Mouse (Mus musculus) embryo, embryonic 11 days (tissue): Measurements from ENCODE around the gene Asb4.
"Not testable (repeated sequence)": the region's sequence is repeated elsewhere in the genome, so short reads cannot be mapped to it uniquely, and the experiment has no call there.

Source experiments
- DNase-seq: peaks from one replicate; pipeline ENCODE4 v3.0.0-alpha.2; 2015

Asb4 gene

DNA sequence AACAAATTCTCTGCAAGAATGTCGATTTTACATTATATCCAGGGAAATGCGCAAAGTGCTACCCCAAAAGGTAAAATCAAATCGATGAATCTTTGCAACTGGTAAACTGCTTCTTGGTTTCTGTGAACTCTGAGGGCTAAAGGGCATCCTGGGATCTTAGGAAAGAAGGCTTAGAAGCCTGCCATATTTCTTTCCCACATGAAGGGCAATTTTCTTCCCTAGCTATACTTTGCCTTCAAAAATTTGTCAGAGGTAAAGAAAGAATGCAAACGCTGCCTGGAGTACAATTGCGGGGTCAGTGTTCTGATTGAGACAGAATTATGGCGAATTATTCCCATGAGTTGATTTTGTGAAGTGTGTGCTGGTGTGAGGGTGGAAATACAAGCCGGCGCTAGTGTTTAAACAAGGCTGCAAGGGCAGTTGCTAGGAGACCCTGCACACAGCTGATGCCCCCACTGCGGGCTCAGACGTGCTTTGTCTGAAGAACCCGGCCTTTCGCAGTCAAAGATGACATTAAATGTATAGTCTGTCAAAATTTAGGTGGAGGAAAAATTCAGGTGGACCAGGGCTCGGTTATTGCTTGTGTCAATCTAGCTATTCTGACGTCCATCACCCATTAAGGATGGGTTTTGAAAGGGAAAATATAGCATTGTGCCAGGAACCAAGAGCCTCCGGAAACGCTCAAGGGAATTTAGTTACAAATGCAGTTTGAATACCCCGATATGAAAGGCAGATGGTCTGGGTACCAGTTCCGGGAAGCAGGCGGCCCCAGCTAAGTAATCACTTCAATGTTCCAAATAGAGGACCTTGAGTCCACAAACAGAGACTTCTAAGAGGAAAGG lies at the start of gene Asb4:
TSS of gene Asb4 (plus strand) at position 51 of the 842 bp plus-strand sequence.
- DNase-seq, result peak; percentile 83

DNA sequence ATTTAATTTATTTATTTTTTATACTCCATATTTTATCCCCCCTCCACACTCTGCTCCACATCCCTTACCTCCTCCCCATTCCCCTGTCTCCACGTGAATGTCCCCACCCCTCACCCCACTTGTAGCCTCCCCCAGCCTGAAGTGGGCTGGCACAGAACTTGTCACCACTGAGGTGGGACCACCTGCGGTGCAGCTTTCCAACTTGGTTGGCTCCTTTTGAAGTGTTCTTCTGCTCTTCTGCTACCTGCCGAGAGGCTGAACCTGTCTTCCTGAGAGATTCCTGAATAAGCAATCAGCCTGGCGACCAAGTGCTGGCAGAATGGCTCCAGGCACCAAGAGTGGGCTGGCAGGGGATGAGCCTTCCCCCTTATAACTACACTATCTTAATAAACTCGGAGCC lies 49.2 kb upstream of the Asb4 start:
- DNase-seq, result no peak

DNA sequence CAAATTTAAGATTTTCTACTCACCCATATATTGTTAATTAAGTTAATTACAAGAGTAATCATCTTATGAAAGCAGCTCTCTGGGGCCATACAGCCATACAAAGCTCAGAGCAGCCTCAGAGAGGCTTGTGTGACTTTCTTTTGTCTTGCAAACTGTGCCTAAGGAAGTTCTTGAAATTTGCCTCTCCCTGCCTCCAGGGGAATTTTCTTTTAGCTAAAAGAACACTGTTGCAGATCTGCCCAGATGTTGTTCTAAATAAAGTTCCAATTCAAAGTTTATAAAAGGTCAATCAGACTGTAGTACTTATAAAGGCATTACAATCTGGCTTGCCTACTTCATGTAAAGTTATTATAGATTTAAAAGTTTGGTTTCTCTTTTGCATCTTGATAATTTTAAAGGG lies 47.2 kb upstream of the Asb4 start:
- DNase-seq, result not testable (repeated sequence)

DNA sequence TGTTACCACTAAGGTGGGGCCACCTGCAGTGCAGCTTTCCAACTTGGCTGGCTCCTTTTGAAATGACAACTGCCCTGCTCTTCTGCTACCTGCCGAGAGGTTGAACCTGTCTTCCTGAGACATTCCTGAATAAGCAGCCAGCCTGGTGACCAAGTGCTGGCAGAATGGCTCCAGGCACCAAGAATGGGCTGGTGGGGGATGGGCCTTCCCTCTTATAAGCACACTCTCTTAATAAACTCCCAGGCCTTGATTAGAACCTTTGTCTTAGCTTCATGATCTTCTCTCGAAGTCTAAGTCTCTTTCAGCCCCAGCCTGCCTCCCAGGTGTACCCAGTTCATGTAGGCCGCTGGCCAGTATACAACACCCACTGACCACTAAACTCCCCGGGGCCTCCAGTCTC lies 44.4 kb upstream of the Asb4 start:
- DNase-seq, result not testable (repeated sequence)

DNA sequence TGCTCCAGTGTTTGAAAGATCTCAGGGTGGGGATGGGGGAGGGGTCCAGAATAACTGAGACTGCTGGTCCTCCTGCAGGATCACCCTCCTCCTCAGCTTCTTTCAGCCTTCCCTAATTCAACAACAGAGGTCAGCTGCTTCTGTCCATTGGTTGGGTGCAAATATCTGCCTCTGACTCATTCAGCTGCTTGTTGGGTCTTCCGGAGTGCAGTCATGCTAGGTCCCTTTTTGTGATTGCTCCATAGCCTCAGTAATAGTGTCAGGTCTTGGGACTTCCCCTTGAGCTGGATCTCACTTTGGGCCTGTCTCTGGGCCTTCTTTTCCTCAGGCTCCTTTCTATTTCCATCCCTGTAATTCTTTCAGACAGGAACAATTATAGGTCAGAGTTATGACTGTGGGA lies 43.9 kb upstream of the Asb4 start:
- not testable (repeated sequence) for DNase-seq

DNA sequence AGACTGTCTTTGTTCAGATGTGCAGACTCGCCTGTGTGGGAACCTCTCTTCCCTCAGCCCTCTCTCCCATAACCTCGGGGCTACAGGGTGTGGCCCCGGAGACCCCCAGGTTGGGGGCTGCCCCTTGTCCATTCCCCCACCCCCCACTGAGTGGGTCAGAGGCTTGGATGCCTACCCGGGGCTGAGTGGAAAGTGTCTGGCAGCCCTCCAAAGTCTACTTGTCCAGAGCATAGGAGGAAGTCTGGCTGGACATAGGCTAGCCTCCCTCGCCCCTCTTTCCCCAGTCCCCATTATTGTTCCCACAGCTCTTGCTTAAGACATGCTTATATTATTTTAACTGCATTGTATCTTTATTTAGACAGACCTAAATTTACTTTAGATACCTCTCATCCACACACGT lies 38.9 kb upstream of the Asb4 start:
- no peak for DNase-seq

DNA sequence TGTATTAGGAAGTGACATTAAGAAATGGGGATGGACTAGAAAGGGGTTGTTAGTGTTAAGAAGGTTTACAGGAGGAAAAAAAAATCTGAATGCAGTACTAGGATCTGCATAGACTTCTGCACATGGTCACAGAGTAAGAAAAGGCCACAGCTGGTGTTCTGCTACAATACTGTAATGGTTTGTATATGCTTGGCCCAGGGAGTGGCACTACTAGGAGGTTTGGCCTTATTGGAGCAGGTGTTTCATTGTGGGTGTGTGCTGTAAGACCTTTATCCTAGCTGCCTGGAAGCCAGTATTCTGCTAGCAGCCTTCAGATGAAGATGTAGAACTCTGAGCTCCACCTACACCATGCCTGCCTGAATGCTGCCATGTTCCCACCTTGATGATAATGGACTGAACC lies 25.3 kb upstream of the Asb4 start:
- DNase-seq, result no peak

DNA sequence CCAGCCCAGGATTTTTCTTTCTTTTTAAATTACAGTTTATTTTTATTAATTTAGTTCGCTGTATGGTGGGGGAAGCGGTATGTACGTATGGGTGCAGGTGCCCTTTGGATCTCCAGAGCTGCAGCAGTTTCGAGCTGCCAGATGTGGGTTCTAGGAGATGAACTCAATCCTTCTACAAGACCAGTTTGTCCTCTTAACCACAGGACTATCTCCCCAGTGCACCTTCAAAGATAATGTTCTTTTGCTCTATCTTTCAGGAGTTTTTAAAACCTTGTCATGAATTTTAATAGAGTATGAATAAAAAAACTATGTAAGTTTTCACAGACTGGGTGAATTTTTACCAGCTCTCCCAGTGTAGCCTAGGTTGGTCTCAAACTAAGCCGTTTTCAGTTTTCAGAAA lies 22.8 kb upstream of the Asb4 start:
- DNase-seq, result no peak

DNA sequence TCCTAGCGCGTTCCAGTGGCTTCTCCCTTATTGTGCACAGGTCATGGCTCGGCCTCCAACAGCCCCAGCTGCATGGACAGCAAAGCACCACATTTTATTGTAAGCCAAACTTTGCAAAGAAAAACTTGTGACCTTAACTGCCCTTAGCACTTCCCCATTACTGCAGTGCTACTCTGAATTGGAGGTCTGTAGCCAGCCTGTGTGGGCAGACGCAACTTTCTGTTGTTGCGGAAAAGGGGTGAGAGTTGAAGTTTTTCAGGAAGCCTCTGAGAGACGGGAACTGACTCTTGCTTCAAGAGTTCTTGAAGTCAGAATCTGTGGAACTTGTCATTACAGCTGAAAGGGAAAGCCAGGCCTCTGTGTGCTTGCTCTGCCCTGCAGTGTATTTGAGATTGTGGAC lies 21.2 kb upstream of the Asb4 start:
- DNase-seq, result no peak

DNA sequence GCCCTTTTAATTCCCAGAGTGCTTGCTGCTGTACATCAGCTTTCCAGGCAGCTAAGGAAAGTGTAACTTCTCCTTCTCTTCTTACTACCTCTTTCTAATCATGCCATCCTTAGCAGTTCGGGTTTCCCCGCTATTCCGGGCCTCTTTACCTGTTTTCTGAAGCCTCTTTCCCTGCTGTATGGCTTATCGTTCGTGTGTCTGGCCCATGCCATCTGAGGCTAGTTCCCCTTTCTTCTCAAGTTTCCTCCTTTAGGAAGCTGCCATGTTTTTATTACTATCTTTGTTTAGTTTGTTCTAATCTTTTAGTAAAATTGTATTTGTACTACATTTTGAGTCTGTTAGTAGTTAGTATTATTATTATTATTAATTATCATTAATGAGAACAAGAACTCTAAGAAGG lies 17.3 kb upstream of the Asb4 start:
- DNase-seq, result no peak

DNA sequence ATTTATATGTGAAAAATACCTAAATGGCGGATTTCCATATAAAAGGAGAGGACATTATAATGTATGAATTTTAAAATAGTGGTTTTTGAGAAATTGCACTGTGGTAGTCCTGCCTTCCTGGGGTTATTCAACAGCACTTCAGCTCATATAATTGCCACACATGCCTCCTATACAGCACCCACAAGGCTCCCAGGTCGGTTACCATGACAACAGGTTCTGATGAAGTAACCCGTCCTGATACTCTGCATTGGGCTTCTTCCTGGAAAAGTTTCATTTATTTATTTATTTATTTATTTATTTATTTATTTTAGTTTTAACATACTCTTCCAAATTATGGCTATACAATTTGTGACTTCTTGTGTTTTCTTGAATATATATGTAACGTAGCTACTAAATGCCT lies 6.3 kb upstream of the Asb4 start:
- no peak for DNase-seq

DNA sequence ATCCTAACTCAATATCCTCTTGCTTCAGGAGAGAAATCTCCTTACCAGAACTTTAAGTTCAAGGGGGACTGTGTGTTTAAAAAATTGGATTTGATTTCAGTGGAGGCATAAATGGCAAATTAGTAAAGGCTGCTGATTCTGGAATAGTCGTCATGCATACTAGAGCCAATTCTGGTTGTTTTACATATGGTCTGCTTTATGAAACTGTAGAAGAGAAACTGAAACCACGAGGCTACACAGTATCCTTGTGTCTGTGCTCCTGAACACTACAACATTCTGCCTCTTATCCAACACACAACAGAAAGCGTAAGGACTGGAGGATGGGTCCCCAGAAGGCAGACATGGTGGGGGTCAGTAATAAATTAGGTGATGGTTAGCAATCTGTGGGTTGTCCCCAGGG lies 4.1 kb upstream of the Asb4 start:
- DNase-seq, result no peak

DNA sequence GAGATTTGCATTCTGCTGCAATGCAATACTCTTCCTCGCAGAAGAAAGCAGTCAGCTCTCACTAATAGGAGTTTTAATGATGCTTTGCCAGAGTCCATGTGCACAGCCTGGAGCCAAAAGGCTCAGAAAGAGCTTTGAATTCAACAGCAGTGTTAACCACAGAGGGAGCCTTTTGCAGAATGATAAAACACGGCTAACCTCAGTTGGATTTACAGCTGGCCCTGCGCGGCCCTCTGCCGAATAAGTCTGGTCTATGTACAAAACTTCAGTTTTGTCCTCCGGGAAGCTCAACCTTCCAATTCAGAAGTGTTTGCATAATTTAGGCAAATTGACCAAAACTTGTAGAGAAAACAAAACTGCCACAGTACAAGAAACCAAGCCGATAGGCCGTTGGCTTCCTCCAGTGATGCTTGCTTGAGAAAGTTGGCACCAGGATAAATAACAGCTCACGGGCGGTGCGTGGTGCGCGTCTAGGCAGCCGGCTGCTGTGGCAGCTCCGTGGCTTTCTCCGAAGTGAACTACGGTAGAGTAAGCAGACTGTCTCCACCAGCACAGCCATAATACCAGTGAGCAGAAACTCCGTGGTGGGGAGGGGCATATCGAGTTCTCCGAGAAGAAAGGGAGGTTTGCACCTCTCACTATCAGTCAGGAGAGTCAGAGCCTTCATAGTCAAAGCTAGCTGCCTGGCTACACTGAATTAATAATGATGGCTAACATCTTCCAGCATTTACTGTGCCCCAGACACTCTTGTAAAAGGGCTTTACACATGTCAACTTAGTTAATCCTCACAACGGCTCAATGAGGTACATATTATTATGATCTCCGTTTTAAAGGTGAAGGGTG lies 3.2 kb upstream of the Asb4 start:
- peak; percentile 70 for DNase-seq

DNA sequence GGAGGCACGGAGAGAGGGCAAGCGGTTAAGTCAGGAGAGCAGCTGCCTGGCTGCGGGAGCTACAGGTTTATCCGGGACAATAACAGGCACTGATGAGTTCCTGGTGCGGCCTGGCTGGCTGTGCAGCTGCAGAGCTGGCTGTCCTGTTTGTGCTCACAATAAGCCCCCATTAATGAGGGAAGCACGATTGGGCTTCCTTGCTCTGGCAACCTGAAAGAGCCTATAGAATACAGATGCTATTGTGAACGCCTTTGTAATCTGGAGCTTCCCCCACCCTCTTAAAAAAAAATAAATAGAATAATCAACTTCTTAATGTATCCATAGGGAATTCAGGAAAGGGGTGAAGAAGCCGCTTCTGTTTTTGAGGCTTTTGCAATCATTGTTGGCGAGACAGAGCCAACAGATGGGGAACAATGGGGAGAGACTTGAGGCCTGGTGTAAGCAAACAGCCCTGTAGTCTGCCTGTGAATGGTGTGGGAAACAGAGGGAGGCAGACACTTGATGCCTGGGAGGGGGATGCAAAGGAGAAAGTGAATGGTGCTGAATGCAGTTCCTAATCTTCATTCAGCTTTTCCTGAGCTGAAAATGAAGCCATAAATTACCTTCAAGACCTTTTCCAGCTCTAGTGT lies 2.4 kb upstream of the Asb4 start:
- peak; percentile 81 for DNase-seq

DNA sequence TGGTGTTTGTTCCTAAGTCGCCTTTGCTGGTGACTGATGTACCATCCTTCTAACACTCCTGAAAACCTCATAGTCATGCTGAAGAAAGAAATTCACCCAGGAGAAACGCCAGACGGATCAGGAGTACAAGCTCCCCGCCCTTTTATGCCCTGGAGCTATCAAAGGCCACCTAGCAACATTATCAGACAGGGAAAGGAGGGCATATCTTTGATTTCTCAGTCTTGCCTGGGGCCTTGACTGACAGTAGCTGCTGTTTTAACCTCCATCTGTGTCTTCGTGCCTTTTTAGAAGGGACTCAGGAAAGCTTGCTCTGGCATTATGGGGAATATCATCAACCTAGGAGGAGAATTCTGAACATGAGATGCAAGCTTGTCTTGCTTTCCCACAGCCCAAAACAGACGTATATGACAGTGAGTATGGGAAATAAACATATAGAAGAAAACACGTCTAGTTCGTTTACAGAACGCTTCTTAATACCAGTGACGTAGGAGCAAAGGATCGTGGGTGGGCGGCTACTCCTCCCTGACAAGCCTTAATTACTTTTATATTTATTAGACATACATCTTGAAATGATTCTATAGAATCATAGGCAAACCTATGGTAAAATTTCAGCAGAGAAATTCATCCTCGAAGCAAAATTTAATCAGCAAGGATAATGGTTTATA lies 1.1 kb upstream of the Asb4 start:
- no peak for DNase-seq

DNA sequence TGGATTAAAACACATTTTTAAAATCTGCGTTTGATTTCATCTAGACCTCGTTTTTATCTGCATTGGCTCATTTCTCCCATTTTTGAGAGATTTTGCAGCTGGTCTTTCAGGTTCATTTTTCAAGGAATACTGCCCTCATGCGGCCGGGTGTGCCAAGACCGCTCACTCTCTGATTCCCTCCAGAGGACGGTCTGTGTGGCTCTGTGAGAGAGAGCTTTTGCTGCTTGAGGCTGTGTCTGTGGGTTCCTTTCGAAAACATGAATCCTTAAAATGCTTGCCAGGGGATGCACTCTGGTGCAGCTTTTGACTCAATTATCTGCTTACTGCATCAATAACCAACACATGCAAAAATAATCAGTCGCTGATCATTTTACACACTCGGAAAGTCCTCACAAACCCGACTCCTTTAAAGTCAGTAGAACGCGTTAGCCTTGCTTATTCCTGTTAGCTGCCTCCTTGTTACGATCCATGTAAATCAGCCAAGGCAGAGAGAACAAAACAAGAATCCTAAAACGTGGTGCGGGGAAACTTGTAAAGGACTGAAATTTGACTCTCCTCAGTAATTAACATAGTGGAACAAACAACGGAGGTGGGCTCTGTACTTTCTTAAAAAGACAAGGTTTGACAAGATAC lies 487 bp upstream of the Asb4 start:
- DNase-seq, result peak; percentile 92

DNA sequence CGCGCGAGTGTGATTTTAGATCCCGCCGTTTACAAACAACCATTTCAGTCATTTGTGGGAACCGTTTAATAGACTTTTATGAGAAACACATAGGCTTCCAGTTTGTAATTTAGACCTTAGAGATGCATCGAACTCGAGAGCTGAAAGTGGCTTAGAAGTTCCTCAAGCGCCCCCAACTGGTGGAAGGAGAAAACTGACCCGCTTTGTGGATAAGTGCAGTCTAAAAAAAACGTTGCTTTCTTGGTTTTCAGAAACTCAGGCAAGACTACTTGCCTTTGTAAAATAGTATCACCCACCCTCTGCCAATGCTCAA lies 948 bp downstream of the Asb4 start:
- peak; percentile 92 for DNase-seq

DNA sequence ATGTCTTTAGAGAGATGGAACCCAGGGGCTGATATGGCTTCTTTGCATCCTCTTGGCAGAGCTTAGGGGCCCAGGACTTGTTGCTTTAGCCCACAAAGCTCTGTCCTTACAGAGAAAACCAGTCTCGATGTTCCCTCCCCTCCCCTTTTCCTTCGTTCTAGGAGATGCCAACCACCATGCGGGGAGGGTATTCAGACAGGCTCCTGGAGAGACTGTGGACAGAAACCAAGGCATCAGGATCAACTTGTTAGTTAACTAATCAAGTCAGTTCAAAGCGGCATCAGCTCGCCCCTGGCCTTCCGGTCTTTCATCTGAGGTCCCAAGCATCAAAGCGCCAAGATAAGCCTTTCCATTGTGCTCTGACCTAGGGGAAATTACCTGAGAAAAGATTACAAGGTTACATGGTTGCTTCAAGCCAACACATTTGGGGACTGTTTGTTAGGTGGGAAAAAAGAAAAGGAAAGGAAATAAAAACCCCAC lies 2.0 kb downstream of the Asb4 start:
- no peak for DNase-seq

DNA sequence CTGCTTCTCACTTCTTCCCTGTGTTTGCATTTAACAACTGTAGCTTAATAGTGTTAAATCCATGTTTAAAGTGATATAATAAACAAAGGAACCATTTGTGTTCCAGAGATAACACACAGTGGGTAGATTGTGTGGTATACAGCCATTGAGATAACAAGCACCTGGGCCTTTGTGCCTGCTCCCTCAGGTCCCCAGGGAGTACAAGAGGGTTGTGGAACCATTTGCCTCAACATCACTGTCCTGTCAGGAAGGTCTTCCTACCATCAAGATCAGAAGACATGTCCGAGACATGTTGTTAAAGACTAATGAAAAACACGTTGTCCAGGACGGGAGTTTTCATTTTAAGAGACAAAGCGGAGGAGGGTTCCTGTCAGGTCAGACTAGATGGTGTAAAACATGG lies 3.3 kb downstream of the Asb4 start:
- DNase-seq, result no peak

DNA sequence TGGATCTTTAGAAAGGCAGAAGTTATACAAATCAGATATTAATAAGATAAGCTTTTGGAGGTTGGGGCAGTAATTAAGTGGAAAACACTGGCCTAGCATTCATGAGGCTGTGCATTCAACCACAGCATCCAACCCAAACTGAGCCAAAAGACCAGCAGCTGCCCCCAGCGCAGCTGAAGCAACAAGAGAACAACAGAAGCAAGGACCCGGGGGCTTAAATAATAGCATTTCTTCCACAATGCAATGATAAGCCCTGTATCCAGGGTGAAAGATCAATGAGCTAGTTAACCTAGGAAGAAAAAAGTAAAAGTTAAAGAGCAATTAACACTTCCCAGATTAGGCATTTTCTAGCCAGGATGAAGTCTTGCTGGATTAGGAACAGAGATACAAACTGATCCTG lies 4.2 kb downstream of the Asb4 start:
- no peak for DNase-seq

DNA sequence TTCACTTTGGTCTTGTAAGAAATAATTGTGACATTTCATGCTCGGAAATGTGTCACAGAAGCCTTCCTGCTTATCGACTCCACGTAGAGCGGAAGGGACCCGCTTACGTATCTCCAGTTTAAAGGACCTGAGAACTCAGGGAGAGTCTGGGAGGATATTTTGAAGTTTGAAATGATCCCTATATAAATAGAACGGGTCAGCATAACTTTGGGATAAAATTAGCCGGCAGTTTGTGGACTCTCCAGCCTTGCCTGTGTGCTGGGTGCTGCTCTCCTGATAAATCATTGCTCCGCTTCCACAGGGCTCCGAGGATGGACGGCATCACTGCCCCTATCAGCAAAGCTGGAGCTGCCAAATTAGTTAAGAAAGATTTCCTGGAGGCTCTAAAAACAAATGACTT lies 7.1 kb downstream of the Asb4 start:
- DNase-seq, result peak; percentile 66

DNA sequence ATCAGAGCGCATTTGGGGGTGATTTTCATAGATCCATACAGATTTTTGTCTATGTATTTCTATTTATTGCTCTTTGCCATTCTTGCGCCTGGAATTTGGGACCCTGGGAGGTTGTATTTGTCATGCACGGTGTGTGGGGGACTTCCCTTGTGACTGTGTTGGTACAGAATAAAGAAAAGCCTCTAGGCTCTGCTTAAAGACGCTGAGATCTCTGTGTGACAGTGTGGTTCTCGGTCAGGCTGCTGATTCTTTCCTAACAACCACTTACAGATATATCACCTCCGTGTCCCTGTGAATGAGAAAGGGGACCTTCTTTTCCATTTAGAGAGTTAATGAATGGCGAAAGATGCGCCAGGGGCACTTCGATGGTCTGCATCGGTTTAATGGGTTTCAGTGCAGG lies 7.8 kb downstream of the Asb4 start:
- no peak for DNase-seq

DNA sequence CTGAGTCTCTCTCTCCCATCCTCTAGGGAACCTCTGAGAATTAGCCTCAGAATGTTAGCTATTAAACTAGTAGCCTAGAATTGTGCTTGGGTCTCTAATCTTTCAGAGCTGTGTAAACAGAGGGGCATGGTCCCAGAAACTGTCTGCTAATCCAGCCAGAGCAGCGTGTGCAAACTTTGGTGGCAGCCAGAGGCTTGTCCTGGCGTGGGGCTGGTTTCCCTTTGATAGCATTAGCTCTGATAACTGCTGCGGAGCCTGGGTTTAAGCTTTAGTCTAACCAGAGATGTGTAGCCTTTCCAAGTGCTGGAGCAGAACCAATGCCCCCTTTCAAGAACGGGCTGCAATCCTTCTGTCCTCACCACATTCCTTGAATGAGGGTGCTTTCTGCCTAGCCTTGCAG lies 11.8 kb downstream of the Asb4 start:
- DNase-seq, result peak; percentile 55
